Mouse (Mus musculus) CH12F3 (cell line): ENCODE results near the gene Grhl3.

Experiments
- in situ Hi-C: fragments of 300-500 bp; cut with MboI; formaldehyde crosslinking; loops from 2 replicates; pipeline ENCODE4 v1.14.3; 2020; ENCODE audit warnings: low sequenced_read_pairs

The Grhl3 gene

GRCm38 (mm10) chr4:135495397-135495791, 78.0 kb downstream of the Grhl3 start:
- in situ Hi-C loops: no loop called here

- in situ Hi-C loops: no loop called here
Observed at GRCm38 (mm10) chr4:135494521-135495396, 78.7 kb downstream of the Grhl3 start, which contains the start of the genes Stpg1 and Nipal3. Stpg1 (plus strand) TSS chr4:135494790. Nipal3 (minus strand) TSS chr4:135495038.

GRCm38 (mm10) chr4:135493691-135494520, 79.5 kb downstream of the Grhl3 start:
- in situ Hi-C loops: no loop called here

GRCm38 (mm10) chr4:135493271-135493670, 80.2 kb downstream of the Grhl3 start:
- in situ Hi-C loops: no loop called here
